Mouse (Mus musculus): ENCODE measurements at regions not wholly inside any gene's neighbourhood (a gene's known extent, or its start where the extent isn't known, plus 50 kb on each side); places are given as distances from the start of the nearest gene placed in this dataset.

- no peak for DNase-seq (ENCODE audit: low read depth)
These were observed 62.9 kb downstream of the Fam84a start for GRCm38 (mm10) chr12:14088960-14089359.

- no peak for DNase-seq (ENCODE audit: low read depth)
These were observed 69.1 kb downstream of the Fam84a start for GRCm38 (mm10) chr12:14082771-14083170.

GRCm38 (mm10) chr12:14079892-14080291 lies 72.0 kb downstream of the Fam84a start:
- DNase-seq (ENCODE audit: low read depth): no peak

- peak; percentile 20 for DNase-seq (ENCODE audit: low read depth)
These were observed 82.8 kb downstream of the Fam84a start for GRCm38 (mm10) chr12:14069049-14069448.

GRCm38 (mm10) chr12:14065401-14065800 lies 86.5 kb downstream of the Fam84a start:
- DNase-seq (ENCODE audit: low read depth): peak; percentile 20

- no peak for DNase-seq (ENCODE audit: low read depth)
These were observed 88.6 kb downstream of the Fam84a start for GRCm38 (mm10) chr12:14063276-14063675.

GRCm38 (mm10) chr12:14056116-14056515 lies 95.7 kb downstream of the Fam84a start:
- no peak for DNase-seq (ENCODE audit: low read depth)

GRCm38 (mm10) chr12:14032363-14032762 lies 119.5 kb downstream of the Fam84a start:
- no peak for DNase-seq (ENCODE audit: low read depth)

GRCm38 (mm10) chr12:14015271-14015670 lies 136.6 kb downstream of the Fam84a start:
- peak; percentile 26 for DNase-seq (ENCODE audit: low read depth)

- no peak for DNase-seq (ENCODE audit: low read depth)
These were observed 145.9 kb downstream of the Fam84a start for GRCm38 (mm10) chr12:14005991-14006390.

GRCm38 (mm10) chr12:14001672-14002071 lies 150.2 kb downstream of the Fam84a start:
- no peak for DNase-seq (ENCODE audit: low read depth)

- no peak for DNase-seq (ENCODE audit: low read depth)
These were observed 167.5 kb downstream of the Fam84a start for GRCm38 (mm10) chr12:13984396-13984776.

- no peak for DNase-seq (ENCODE audit: low read depth)
These were observed 168.0 kb downstream of the Fam84a start for GRCm38 (mm10) chr12:13983631-13984395.

- DNase-seq (ENCODE audit: low read depth): no peak
These were observed 187.3 kb downstream of the Fam84a start for GRCm38 (mm10) chr12:13964537-13964936.

GRCm38 (mm10) chr12:13939494-13939893 lies 212.4 kb downstream of the Fam84a start:
- no peak for DNase-seq (ENCODE audit: low read depth)

GRCm38 (mm10) chr12:13921066-13921465 lies 230.8 kb downstream of the Fam84a start:
- peak; percentile 57 for DNase-seq (ENCODE audit: low read depth)

- DNase-seq (ENCODE audit: low read depth): no peak
These were observed 268.5 kb downstream of the Fam84a start for GRCm38 (mm10) chr12:13883317-13883716.

GRCm38 (mm10) chr12:13869161-13869560 lies 282.7 kb downstream of the Fam84a start:
- DNase-seq (ENCODE audit: low read depth): no peak

GRCm38 (mm10) chr12:13861226-13861625 lies 290.6 kb downstream of the Fam84a start:
- no peak for DNase-seq (ENCODE audit: low read depth)

- DNase-seq (ENCODE audit: low read depth): no peak
These were observed 307.0 kb downstream of the Fam84a start for GRCm38 (mm10) chr12:13844532-13845485.

- peak; percentile 40 for DNase-seq (ENCODE audit: low read depth)
These were observed 308.3 kb downstream of the Fam84a start for GRCm38 (mm10) chr12:13843423-13844080.

- no peak for DNase-seq (ENCODE audit: low read depth)
These were observed 310.6 kb downstream of the Fam84a start for GRCm38 (mm10) chr12:13841238-13841637.
